Mouse (Mus musculus) bone marrow, adult 2 months (tissue): ENCODE data around the gene Cyth1. TPM values are rescaled to one million over a fixed set of nuclear protein-coding genes. Genes with fewer than 3 reads are reported as not detected.

ENCODE experiments used
- H3K27ac ChIP-seq: fragments of 200-500 bp; 2 replicates; pipeline ENCODE4 v1.5.1; 2012; ENCODE audit warnings: low read depth, mild to moderate bottlenecking, control low read depth, inconsistent platforms, low read length; ENCODE audit not compliant: control insufficient read depth, poor library complexity, insufficient read depth
- H3K4me1 ChIP-seq: fragments of 200-500 bp; 2 replicates; pipeline ENCODE4 v1.6.1; 2011; ENCODE audit warnings: low read length; ENCODE audit not compliant: control insufficient read depth, insufficient read depth
- H3K4me3 ChIP-seq: fragments of 200-500 bp; replicated peaks from 2 replicates; pipeline ENCODE3; 2011; ENCODE audit warnings: mild to moderate bottlenecking, low read depth, low read length, control low read depth; ENCODE audit not compliant: control insufficient read depth
- CTCF ChIP-seq: fragments of 200-500 bp; IDR thresholded peaks from 2 replicates; pipeline ENCODE4 v1.5.1; 2011; ENCODE audit warnings: low read length, control low read depth; ENCODE audit not compliant: control insufficient read depth, insufficient read depth
- POLR2A ChIP-seq: fragments of 200-500 bp; IDR thresholded peaks from 2 replicates; pipeline ENCODE4 v1.6.1; 2011; ENCODE audit warnings: low read depth, mild to moderate bottlenecking, control low read depth, low read length, borderline replicate concordance; ENCODE audit not compliant: control insufficient read depth
- WGBS: fragments of 180-500 bp; shearing (Covaris S2); methylation state at CpG from one replicate; pipeline ENCODE4 v1.1.7; 2018; 5-methylcytosine and 5-hydroxymethylcytosine counted together
- polyA plus RNA-seq: library from polyadenylated mRNA; stranded (reverse); fragments of >200 nt; gene quantifications from 2 replicates; pipeline ENCODE4 v1.2.4, GENCODE M21; 2011; ENCODE audit warnings: low replicate concordance; ENCODE audit not compliant: missing spikeins, insufficient read depth, insufficient read length

Gene Cyth1
- polyA plus RNA-seq, 1 experiment: 28.3 TPM

GRCm38 (mm10) chr11:118206267-118206666 is 42.1 kb downstream of the Cyth1 start:
- no peak overlapping the region for H3K27ac ChIP-seq
- 44% methylated on average over 3 of the region's 3 CpGs for WGBS
- no peak for TF ChIP-seq POLR2A
- TF ChIP-seq CTCF: no peak
- H3K4me1 ChIP-seq: peaks cover 26% of the 10 kb centered on the region
- H3K4me3 ChIP-seq: no peak overlapping the region

GRCm38 (mm10) chr11:118203469-118203868 is 44.9 kb downstream of the Cyth1 start:
- peaks cover 23% of the 10 kb centered on the region for H3K4me1 ChIP-seq
- no peak overlapping the region for H3K27ac ChIP-seq

GRCm38 (mm10) chr11:118202410-118203233 is 45.8 kb downstream of the Cyth1 start:
- no peak for TF ChIP-seq CTCF
- no peak for TF ChIP-seq POLR2A
- 19% methylated on average over 19 of the region's 19 CpGs for WGBS
- H3K27ac ChIP-seq: peak overlapping the region; percentile 13; the same call in 1 of the 2 replicates
- H3K4me1 ChIP-seq: peaks cover 21% of the 10 kb centered on the region
- H3K4me3 ChIP-seq: no peak overlapping the region

More at GRCm38 (mm10) chr11:118203469-118203868, 44.9 kb downstream of the Cyth1 start:
- H3K4me3 ChIP-seq: no peak overlapping the region
- 71% methylated on average over 6 of the region's 6 CpGs for WGBS
- TF ChIP-seq CTCF (no peak), POLR2A (no peak)

GRCm38 (mm10) chr11:118201833-118202409 is 46.5 kb downstream of the Cyth1 start:
- H3K4me1 ChIP-seq: peaks cover 20% of the 10 kb centered on the region
- WGBS: 40% methylated on average over 9 of the region's 9 CpGs
- TF ChIP-seq CTCF (no peak), POLR2A (no peak)
- no peak overlapping the region for H3K4me3 ChIP-seq
- H3K27ac ChIP-seq: peak overlapping the region; percentile 13; the same call in 1 of the 2 replicates

- no peak for TF ChIP-seq POLR2A
- 46% methylated on average over 11 of the region's 11 CpGs for WGBS
- H3K4me1 ChIP-seq: peaks cover 20% of the 10 kb centered on the region
- no peak overlapping the region for H3K4me3 ChIP-seq
- 0 out of 2 replicates have a peak overlapping the region, but pooled peaks have one; percentile 26 for H3K27ac ChIP-seq
These were observed 47.3 kb downstream of the Cyth1 start for GRCm38 (mm10) chr11:118200834-118201830.

- H3K27ac ChIP-seq: no peak overlapping the region
- H3K4me3 ChIP-seq: no peak overlapping the region
- no peak for TF ChIP-seq POLR2A
- no peak for TF ChIP-seq CTCF
- 81% methylated on average over 2 of the region's 2 CpGs for WGBS
- H3K4me1 ChIP-seq: peaks cover 22% of the 10 kb centered on the region
These were observed 50.1 kb downstream of the Cyth1 start for GRCm38 (mm10) chr11:118198296-118198600.

- Histone ChIP-seq H3K4me3 (no peak overlapping the region), H3K4me1 (peaks cover 18% of the 10 kb centered on the region), H3K27ac (no peak overlapping the region)
- no peak for TF ChIP-seq POLR2A
- TF ChIP-seq CTCF: no peak
- WGBS: 78% methylated on average over 13 of the region's 13 CpGs
These were observed 50.7 kb downstream of the Cyth1 start for GRCm38 (mm10) chr11:118197508-118198295.
